Mouse (Mus musculus) layer of hippocampus, postnatal 14 days (tissue): ENCODE results near the gene Ptprg. TPM values are rescaled to one million over a fixed set of nuclear protein-coding genes. Genes with fewer than 3 reads are reported as not detected.

Experiments used
- DNase-seq, 2 experiments: peaks; one replicate each; pipeline ENCODE4 v3.0.0; 2021 to 2022; ENCODE audit warnings: low spot score in 2 of 2, mixed read lengths in 1 of 2
- long read RNA-seq, 2 experiments: library from polyadenylated mRNA; stranded (forward); transcript quantifications; one replicate each; pipeline ENCODE4 v2.0.0; 2021
- total RNA-seq, 2 experiments: library from RNA; stranded (reverse); gene quantifications; 2 replicates each; pipeline ENCODE4 v1.2.3; 2021

Ptprg gene
- total RNA-seq = 100 to 1,000 TPM; 165 to 169 TPM
- long read RNA-seq, experiment 1, partial matches to known transcripts = 14 of 29 reads
- long read RNA-seq, experiment 1, other reads (novel, unspliced or antisense) = 12 of 29 reads
- long read RNA-seq, experiment 2, partial matches to known transcripts = 9 of 23 reads
- long read RNA-seq, experiment 2, other reads (novel, unspliced or antisense) = 10 of 23 reads

DNA sequence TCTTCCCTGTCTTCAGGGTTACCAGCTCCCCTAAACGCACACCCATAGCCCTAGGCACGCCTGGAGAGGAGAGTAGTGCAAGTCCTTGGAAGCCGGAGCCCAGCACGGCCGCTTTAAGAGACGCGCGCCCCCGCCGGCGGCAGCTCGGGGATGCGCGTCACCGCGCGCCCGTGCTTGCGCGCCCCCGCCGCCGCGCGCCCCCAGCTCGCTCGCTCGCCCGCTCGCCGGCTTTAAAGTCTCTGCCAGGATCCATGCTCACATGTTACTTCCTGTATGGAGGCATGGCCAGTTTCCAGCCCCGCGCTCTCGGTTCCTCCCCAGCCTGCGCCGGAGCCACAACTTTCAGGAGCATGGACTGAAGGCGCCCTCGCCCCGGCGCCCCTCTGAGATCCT, at the start of gene Ptprg:
Ptprg (plus strand) TSS at position 260 of the 393 bp plus-strand sequence.
- peak; percentile 89 to 91 for DNase-seq

DNA sequence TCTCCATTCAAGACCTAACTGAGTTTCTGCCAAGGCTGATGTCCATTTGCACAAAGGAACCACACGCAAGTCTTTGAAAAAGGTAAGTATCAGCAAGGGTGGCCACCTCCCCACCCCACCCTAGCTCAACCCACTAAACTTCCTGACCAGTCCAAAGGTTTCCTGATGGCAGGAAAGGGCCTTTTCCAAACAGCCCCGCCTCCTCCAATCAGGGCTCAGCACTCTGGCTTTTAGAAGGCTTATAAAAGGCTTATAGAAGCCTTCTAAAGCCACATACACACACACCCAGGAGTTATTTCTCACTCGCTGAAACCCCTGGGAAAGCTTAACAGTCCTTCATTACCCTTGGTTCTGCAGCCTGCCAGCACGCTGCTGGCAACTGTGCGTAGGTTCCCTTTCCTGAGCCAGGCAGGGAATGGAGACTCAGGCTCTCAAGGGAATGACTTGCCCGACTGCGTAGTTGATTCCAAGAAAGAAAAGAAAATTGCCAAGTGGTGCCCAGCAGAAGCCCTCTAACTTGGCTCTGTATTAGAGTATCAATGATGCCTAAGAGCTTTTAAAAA, 49.4 kb upstream of the Ptprg start:
- DNase-seq = peak in 1 of 2 experiments; percentile 14

DNA sequence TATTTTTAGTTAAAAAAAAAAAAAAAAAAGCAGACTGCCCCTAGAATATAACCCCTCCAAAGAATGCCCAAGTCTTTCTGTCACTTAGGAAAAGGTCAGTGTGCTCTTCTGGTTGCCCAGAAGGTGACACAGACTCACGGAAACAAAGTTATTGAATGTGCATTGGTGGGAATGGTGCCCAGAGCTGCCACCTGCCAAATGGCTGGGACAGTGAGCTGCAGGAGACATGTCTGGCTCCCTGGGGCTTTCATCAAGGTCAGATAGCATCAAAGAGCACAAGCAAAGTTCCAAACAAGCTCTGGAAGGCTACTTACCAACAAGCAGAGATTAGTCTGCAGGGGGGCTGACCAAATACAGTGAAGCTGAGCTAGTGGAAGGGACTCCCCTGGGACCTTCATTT, 43.2 kb upstream of the Ptprg start:
- no peak for DNase-seq

DNA sequence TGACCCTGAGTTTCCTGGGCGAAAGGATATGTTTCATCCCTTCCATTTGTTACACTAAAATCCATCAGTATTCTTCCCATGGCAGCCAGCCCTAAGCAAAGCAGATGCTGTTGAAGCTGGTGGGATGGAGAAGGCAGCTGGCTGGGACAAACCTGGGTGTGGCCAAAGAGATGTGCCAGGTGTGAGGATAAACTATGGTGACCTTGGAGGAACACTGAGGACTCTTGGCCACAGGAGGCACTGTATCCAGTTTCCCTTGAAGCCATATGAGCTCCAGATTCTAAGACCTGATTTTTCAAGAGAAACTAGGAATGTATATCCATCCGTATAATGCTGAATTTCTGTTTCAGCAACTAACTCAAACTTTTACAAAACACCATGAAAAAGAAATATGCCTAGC, 34.2 kb upstream of the Ptprg start:
- DNase-seq = no peak

DNA sequence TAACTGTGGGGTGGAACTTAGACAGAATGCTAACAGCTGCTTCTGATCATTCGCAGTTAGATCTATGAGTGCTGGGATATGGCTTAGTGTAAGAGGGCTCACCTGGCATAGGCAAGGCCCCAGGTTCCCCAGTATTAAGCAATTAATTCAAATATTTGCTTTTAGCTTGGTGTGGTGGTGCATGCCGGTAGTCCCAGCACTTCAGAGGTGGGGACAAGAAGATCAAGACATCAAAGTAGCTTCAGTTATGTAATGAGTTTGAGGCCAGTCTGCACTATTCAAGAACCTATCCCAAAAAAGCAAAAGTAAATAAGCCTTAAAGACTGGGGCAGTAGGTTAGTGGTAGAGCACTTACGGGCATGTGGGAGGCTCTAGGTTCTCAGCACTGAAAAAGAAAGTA, 30.3 kb upstream of the Ptprg start:
- DNase-seq = no peak

DNA sequence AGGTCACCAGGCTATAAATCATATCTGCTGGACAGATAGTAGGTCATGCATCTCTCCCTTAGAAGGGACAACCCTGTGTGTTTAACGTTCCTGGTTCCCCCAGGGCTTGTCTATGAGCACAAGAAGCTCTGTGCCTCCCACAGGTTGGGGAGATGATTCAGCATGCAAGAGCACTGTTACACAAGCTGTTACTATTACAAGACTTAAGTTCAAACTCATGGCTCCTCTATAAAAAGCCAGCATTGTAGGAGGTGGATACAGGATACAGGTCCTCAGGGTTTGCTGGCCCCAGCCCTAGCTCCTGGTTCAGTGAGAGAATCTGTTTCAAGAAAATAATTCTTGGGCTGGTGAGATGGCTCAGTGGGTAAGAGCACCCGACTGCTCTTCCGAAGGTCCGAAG, 23.7 kb upstream of the Ptprg start:
- no peak for DNase-seq

DNA sequence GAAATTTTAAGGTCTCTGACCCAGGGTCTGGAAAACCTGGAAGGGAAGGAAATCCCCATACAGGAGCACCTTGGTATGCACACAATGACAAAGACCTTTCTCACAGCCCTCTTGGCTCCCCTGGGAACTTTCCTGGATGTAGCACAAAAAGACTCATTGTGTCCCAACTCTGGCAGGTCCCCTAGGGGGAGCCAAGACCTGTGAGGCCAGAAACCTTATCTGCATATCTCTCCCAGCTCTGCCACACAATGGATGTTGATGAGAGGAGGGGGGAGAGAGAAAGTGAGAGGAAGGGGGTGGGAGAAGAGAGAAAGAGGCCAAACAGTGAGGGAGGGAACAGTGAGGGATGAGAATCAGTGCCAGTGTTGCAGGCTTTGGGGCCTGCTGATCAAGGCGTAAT, 18.9 kb upstream of the Ptprg start:
- DNase-seq = no peak

DNA sequence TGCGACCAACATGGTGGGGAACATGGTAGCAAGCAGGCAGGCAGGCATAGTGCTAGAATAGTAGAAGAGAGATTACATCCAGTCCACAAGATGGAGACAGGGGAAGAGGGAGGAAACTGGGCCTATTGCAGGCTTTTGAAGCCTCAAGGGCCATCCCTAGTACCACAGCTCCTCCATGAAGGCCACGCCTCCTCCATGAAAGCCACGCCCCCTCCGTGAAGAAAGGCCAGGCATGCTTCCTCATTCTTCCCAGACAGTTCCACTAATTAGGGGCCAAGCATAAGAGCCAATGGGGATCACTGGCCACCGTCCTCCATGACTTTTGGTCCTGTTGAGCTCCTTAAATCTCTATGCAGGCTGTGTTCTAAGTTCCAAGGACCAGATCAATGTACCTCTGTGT, 17.2 kb upstream of the Ptprg start:
- DNase-seq = no peak

DNA sequence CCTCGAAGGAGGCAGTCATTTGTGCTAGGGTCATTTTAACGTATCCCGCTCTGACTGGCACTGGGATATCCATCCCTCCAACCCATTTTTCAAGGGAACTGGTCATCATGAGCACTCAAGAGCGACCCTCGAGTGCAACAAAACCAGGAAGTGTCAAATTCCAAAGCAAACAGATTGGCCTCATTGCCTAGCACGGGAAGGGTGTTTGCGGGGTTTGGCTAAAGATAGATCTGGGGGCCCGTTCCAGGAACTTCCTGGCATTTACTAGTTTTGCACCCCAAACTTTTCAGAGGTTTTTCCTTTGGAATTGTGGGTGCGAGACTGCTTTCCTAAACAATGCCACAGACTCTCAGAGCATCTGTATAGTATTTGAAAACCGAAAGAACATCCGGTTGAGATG, 1.4 kb upstream of the Ptprg start:
- DNase-seq = no peak

DNA sequence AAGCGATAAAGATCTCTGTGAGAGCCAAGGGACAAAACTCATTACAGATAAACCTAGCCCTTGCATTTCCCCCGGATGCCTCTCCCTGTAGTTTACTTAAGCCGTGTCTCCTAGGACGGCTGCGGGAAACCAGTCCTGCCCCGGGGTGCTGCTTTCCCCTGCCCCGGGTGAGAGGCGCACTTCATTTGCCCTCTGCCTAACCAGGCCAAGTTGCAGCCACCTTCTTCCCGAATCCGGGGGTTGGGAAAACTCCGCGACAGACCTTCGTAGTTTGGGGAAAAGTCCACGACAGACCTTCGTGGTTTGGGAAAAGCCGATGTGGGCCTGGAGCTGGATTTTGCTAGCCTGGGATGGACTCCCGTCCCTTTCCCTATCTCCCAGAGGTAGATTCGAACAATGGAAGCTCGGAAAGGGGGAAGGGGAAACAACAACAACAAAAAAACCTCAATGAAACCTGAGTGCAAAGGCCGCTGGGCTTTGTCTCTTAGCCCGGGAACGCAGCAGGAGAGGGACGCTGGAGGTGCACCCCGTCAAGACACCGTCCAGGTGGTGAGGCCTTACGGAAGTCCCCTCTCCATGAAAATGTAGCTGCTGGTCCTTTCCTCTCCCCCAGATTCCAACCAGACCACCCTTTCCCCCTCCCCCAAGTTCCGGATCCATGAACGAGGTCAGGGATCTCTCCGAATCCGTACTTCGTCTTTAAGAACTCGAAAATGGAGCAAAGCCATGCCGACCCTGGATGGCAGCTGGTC, 635 bp upstream of the Ptprg start:
- DNase-seq = peak; percentile 33 to 50

DNA sequence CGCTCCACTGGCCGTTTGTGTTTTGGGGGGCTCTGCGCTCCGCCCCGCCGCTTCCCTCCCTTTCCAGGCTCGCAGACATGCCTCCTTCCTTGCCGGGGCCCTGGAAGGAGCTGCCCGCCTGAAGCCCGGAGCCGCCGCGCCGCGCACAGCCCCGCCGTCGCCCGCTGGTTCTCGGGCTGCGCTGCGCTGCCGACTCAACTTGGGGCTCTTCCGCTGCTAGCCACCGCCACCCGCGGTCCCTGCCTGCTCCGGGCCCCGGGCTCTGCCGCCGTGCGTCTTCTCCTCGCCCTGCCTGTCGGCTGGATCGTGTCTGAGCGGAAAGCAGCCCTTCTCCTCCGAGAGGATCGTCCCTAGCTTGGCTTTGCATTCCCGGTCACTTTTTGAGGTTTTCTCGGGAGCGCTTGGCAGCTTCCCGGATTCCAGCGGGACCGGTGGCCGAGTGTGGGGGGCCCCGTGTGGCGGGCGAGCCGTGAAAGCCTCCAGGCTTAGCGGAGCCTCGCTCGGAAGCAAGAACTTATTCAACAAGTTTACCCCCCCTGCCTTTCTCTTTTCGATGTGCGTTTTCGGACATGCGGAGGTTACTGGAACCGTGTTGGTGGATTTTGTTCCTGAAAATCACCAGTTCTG, 460 bp downstream of the Ptprg start:
- peak in 1 of 2 experiments; percentile 62 for DNase-seq

DNA sequence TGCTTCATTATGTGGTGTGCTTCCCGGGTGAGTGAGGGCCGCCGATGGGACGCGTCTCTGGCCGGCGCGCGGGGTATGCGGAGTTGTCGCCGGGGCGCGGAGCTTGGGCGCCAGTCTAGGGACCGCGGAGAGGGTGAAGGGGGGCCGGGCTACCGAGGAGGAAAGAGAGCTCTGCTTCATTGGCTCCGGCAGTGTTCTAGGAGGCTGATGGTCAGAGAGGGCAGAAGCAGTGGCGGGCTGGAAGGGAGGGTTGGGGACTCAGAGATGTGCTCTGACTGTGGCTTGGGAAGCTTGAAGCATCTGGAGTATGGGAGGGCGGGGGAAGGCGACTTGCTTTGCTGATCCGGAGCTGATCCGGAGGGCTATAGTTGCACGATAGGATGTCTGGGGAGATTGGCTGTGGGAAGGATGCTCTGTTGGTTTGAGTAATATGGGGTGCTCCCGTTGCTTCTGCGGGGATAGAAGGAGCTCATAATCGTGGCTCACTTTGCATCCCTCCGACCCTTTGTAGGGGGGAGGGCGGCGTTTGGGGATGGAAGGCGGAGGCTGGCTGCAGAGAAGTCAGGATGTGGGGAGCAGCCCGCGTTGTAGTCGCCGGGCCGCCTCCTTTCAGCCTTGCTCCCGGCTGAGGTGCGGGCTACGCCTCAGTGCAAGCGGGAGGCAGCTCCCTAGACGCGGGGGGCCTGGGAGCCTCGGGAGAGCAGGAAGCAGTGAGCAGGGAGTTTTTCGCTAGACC, 1.1 kb downstream of the Ptprg start:
- peak; percentile 52 to 69 for DNase-seq

DNA sequence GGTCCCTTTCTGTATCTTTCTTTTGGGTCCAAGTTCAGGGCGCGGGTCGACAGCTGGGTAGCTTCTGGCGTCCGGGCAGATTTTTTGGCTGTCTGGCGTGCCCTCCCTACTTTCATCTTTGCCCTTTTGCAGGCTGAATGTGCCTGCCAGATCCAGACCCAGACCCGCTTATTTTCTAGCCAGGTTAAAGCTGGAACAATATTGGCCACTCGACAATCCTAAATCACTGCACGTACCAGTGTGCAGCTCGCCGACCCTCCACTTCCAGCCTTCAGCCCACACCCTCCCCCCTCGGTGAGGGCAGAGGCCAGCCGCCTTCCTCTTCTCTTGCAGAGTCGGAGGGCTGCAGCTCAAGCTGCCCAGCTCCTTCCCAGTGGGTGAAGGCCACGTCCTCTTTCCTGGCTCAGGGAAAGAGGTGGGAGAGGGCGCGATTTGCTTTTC, 1.7 kb downstream of the Ptprg start:
- DNase-seq = peak in 1 of 2 experiments; percentile 48

DNA sequence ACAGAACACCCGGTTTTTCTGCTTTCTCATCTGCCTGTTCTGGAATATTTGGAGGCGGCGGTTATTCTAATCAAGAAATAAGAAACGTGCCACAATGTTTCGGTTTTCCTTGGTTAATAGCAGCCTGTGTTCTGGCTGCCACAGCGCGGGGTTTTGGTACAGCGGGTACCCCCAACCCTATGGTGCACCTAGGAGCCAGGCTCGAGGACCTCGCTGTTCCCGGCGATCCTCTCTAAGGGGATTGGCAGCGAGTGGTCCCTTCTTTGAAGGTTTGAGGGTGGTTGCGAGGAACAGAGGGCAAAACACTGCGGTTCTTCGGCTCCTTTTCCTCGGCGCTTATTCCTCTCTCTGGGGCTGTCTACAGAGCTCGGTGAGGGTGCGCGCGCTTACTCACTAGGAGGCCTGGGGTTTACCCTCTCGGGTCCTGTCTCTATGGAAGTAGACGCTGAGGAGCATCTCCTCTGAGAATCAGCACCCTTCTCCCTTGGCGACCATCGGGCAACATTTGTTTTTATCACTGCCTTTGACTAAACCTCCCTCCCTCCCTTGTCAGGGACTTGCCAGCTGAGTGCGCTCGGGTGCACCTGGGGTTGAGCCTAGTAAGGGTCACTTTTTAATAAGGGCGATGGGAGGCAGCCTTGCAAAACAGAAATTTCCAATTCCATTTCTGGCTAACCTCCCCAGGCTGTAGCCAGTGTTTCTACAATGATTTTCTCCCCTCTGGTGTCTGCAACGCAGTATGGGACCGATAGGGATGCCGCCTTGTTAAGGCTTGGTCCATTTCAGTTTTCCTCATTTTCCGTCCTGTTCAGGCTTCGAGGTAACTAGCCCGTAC, 2.4 kb downstream of the Ptprg start:
- DNase-seq = peak; percentile 58 to 65

DNA sequence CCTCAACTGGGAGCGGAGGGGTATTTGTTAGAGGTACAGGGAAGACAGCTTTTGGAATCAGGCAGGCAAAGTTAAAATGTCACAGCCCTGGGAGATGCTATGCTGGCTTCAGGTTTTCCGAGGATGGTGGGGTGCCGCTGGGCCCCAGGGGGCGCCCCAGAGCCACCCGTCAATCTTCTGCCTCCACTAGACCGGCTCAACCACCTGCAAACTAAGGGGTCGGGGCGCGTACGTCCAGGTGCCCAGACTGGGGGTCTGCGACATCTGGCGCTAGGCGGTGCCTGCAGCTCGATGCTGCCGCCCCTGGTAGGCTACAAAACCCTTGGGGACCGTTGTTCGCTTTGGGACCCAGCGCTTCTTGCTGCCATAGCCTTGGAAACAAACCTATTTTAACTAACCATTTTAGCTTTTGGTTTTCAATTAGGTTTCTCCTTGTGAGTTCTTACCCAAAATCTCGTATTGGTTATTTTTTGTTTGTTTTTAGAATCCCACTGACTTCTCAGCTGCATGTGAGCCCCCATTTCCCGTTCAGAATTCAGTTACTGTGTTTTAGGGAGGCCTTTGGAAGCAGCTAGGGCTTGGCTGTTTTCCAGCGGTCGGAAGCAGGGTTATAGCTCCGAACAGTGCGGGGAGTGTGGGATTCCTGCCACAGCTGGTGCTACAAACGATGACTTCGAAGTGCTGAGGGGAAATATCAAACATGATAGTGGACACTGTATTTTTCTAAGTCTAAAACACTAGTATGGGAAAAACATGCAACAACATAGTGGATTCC, 3.2 kb downstream of the Ptprg start:
- peak; percentile 81 to 85 for DNase-seq

DNA sequence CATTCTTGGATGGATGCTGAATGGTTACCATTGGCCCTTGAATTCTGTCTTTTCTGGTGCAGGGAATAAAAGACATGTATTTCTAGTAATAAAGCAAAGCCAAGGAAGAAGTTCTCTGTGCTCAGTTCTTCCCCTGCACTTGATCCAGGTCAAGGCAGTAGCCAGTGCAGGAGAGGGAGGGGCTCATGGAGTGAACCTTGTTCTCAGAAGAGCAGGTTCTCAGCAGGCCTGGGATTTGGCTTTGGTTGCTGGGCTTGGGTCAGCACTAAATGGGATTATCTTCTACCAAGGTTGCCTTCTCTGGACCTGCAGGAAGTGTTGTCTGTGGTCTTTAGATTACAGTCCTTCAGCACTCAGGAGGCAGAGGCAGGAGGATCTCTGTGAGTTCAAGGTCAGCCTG, 5.2 kb downstream of the Ptprg start:
- DNase-seq = no peak

DNA sequence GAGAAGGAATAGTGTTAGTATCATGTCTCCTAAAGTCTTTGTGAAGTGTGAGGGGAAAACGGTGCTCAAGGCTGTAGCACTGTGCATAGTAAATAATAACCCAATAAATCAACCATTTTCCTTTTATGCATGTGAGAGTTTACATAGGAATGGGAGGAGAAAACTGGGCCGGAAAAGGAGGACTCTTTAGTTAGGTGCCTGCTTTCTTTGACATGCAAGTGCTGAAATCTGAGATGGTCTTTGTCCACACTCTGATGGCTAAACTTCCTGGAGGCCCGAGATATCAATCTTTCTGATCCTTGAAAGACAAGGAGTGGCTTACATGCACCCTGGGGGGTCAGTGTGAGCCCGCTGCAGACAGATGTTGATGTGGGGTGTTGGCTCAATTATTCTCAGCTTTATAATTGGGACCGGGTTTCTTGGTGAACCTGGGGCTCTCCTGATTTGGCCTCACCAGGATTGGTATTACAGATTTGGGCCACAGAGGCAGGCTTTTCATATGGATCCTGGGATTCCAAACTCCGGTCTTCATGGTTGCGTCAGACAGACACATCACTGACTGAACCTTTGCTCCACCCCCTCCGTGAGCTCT, 7.4 kb downstream of the Ptprg start:
- no peak for DNase-seq

DNA sequence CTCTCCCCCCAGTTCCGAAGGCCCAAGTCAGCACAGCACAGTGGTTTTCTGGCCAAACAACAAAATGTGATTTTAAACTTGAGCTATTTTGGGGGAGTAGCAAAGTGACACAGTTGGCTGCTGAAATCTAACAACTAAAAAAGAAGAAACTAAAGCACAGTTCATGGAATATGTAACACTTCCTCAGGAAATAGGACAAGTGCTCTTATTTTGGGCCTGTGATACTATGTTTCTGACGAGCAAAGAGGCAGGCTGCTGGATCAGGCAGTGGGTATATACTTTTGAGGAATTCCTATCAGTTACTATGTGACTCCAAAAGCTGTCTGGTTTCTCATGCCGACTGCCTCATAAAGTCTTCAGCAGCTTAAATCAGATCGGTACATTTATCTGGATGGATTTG, 8.1 kb downstream of the Ptprg start:
- no peak for DNase-seq

DNA sequence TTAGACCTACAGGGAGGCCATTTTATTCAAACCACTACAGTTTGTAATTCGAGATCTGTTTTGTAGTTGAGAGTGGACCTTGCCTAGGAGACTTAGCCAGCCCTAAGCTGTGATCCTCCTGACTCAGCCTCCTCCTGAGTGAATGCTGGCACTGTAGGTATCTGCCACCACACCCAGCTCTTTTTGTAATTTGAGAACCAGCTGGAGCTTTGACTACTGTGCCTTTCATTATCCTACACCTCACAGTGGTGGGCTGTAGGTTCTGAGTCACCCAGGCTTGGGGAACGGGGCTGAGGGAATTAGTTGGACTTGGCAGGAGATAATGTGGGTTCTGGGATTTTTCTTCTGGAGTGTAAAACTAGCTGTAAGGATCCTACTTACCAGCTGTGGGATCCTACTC, 9.5 kb downstream of the Ptprg start:
- no peak for DNase-seq
